Mouse (Mus musculus) yolk sac, embryonic 10.5 days (tissue): ENCODE measurements around the gene Hist1h2bf.
A peak's percentile ranks its signal among the peaks of the same experiment; 100 is the strongest.

Source experiments
- DNase-seq: peaks from one replicate; pipeline ENCODE4 v3.0.0-alpha.2; 2017; ENCODE audit warnings: low spot score

Gene Hist1h2bf

GRCm38 (mm10) chr13:23529480-23530165, 44.4 kb downstream of the Hist1h2bf start:
- DNase-seq = no peak

GRCm38 (mm10) chr13:23529005-23529404, 45.0 kb downstream of the Hist1h2bf start:
- DNase-seq = no peak

- peak; percentile 88 for DNase-seq
Measured at GRCm38 (mm10) chr13:23526312-23526711, 47.7 kb downstream of the Hist1h2bf start.

GRCm38 (mm10) chr13:23525901-23526300, 48.1 kb downstream of the Hist1h2bf start:
- no peak for DNase-seq

GRCm38 (mm10) chr13:23524654-23525053, 49.3 kb downstream of the Hist1h2bf start:
- peak; percentile 76 for DNase-seq

GRCm38 (mm10) chr13:23523976-23524375, 50.0 kb downstream of the Hist1h2bf start:
- DNase-seq = no peak
